Mouse (Mus musculus) thymus, postnatal 25 days (tissue): ENCODE measurements at regions not wholly inside any gene's neighbourhood (a gene's known extent, or its start where the extent isn't known, plus 50 kb on each side); places are given as distances from the start of the nearest gene placed in this dataset.

ENCODE experiments used
- DNase-seq: peaks from one replicate; pipeline ENCODE4 v3.0.0; 2022

- DNase-seq, result no peak
Observed at GRCm38 (mm10) chr8:8044296-8044695, 616.7 kb downstream of the Efnb2 start.

GRCm38 (mm10) chr8:8037929-8038328 is 623.1 kb downstream of the Efnb2 start:
- DNase-seq, result no peak

- no peak for DNase-seq
Observed at GRCm38 (mm10) chr8:8011151-8011550, 649.9 kb downstream of the Efnb2 start.

DNA sequence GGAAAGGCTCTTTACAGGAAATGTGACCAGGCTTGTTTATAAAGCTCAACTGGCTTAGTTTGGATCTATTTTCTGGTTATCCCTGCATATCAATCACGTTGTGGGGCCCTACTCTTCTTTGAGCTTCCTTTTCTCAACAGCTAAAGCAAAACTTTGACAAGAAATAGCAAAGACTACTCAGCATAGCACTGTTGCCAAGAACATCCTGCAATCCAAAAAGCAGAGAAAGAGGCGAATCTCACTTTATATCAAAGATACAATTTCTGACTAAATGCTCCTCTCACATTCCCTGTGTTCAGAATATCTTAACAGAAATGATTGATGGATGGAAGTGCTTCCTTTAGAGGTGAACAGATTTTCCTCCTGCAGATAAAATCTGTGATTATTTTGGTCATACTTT is 666.1 kb downstream of the Efnb2 start:
- no peak for DNase-seq

- DNase-seq, result no peak
Observed at GRCm38 (mm10) chr8:7988820-7989219, 672.2 kb downstream of the Efnb2 start.

- no peak for DNase-seq
Observed at GRCm38 (mm10) chr8:7977020-7977419, 684.0 kb downstream of the Efnb2 start.

DNA sequence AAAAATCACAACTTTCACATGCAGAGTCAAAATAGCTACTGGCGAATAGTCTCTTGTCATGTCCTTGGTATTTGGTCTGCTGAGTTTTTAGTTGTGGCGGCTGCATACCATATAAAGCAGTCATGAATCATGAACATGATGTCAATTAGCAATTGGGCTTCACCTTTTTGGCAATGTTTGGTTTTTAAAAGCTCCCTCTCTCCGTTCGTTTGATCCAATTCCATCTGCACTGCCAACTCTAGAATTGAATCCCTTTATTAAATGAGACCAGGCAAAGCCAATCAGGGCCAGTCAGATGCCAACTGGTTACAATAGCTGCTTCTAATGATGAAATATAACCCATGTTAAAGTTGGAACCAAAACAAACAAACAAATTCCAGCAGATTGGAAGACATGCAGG is 687.3 kb downstream of the Efnb2 start:
- no peak for DNase-seq

DNA sequence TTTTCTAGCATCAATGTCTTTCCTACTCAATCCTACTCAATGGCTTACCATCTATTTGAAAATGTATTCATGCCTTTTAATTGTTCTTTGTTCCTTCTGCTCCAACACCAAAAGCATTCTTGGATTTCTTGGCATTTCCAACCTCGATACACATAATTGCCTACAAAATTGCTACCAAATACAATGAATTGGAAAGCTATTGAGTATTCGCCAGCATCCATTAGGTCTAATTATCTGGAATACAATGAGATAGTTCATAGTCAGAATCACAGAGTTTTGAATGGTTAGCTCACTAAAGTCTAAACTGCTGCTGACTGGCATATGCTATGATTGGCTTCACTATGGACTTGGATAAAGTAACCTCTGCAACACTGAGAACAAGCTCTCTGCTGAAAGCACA is 696.8 kb downstream of the Efnb2 start:
- DNase-seq, result no peak

DNA sequence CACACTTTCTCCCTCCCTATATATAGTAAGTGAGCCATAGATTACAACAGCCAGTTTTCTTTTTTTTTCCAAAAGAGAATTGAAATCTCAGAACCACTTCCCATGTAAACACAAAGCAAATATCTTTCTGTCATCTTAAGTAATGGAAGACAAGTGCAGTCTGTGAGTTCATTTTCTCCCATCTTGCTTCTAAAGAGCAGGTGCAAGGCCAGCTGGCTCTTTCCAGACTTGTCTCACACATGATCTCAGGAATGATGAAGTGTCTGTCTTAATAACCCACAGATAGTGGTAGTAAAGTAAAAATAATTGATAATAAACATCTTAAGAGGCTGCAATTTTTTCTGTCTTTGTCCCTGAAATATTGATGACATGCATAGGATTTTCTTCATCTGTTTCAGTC is 704.3 kb downstream of the Efnb2 start:
- DNase-seq, result no peak

- DNase-seq, result no peak
Observed at GRCm38 (mm10) chr8:7954851-7955250, 706.2 kb downstream of the Efnb2 start.

- no peak for DNase-seq
Observed at GRCm38 (mm10) chr8:7945966-7946775, 714.9 kb downstream of the Efnb2 start.

GRCm38 (mm10) chr8:7936596-7936995 is 724.4 kb downstream of the Efnb2 start:
- no peak for DNase-seq

DNA sequence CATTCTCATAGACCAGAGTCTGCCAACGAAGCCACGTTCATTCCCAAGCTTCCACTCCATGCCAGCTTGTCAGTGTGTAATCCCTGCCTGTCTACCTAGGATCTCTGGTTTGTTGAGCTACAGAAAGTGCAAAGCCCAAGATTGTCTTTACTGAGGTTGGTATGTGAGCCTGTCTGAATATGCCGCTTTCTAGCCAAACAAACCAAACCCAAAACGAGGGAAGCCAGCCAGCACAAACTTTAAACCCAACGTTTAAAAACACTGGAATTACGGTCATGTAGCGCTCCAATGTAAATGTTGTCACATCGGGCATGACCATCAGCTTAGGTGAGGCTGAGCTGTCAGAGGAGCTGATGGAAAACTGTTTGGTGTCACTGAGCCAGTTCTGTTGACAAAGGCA is 741.6 kb downstream of the Efnb2 start:
- DNase-seq, result no peak

DNA sequence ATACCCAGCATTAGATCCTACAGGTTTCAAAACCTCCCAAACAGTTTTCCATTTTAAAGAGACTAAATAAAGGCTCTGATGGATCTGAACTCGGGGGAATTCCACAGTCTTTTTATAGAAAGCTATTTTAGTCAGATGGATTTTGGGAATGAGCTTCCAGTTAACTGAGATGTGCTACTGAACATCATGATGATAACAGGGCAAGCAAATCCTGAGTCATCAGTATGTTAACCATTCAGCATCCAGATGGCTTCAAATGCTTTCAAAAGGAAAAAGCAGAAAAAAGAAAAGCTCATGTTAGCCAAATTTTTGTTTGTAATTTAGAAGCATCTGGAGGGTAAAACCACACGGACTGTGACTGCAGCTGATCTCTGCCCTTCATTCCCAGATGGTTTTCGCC is 766.7 kb downstream of the Efnb2 start:
- DNase-seq, result no peak

GRCm38 (mm10) chr8:7853169-7853568 is 807.9 kb downstream of the Efnb2 start:
- no peak for DNase-seq

- DNase-seq, result no peak
Observed at GRCm38 (mm10) chr8:7850573-7850972, 810.5 kb downstream of the Efnb2 start.

DNA sequence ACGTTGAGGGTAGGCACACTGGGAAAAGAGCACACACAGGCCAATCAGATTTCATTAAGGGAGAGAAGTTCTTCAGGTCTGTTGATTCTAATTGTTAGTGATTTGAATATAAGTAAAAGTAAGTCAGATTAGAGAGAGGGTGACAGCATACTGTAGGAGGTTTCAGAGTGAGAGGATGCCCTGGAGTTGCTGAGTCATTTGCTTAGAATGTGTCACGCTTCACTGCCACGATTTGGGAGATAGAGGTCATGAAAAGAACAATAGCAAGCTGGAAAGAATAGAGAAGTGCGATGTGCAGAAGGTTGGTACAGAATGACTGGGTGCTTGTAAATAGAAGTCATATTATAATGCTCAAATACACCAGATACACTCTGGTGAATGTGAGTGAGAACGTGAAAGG is 829.1 kb downstream of the Efnb2 start:
- no peak for DNase-seq

- DNase-seq, result no peak
Observed at GRCm38 (mm10) chr8:7827811-7828210, 833.2 kb downstream of the Efnb2 start.

DNA sequence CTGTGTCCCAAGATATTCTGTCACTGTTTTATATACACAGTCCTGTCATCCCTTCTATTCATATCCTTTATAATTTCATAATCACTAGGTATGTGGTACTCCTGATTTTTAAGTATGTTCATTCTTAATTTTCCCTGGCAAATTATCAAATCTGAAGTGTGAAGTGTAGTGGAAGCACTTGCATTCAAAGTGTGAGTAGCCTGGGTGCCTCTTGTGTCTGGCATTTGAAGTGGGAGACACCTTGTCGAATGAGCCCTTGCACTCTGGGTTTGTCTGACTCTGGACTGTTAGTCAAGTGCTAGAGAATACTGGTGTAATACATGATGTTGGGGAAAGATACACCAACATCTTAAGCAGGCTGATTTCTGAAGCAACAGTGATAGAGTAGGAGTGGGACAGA is 852.6 kb downstream of the Efnb2 start:
- no peak for DNase-seq

GRCm38 (mm10) chr8:7799221-7799620 is 861.8 kb downstream of the Efnb2 start:
- no peak for DNase-seq

GRCm38 (mm10) chr8:7796156-7796555 is 864.9 kb downstream of the Efnb2 start:
- no peak for DNase-seq

DNA sequence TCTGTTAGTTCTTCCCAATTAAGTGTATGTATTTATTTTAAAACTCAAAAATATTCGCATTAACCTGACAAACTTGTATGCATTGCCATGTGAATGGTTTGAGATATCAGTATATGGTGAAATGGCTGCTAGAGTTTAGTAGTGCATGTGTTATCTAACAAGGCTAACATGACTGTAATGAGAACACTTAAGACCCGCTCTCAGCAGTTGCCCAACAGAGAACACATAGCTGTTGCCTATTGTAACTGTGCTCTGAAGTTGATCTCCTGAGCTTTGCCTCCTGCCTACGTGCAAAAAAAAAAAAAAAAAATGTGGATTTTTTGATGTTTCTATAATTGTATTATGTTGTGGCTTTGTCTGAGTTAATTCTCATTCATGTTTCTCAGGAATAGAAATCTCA is 897.2 kb downstream of the Efnb2 start:
- DNase-seq, result no peak

- DNase-seq, result no peak
Observed at GRCm38 (mm10) chr8:7760987-7761386, 900.1 kb downstream of the Efnb2 start.

- no peak for DNase-seq
Observed at GRCm38 (mm10) chr8:7732726-7733125, 928.3 kb downstream of the Efnb2 start.

- no peak for DNase-seq
Observed at GRCm38 (mm10) chr8:7721880-7722279, 939.2 kb downstream of the Efnb2 start.
